Mouse (Mus musculus): ENCODE measurements around the gene Svopl.
A peak's percentile ranks its signal among the peaks of the same experiment; 100 is the strongest.

Gene Svopl

GRCm38 (mm10) chr6:38028205-38028604 is 18.6 kb downstream of the Svopl start:
- DNase-seq: no peak

GRCm38 (mm10) chr6:38027771-38028170 is 19.0 kb downstream of the Svopl start:
- no peak for DNase-seq

- no peak for DNase-seq
Measured at GRCm38 (mm10) chr6:38023284-38023683, 23.5 kb downstream of the Svopl start.

- DNase-seq: no peak
Measured at GRCm38 (mm10) chr6:38021406-38021805, 25.4 kb downstream of the Svopl start.

DNA sequence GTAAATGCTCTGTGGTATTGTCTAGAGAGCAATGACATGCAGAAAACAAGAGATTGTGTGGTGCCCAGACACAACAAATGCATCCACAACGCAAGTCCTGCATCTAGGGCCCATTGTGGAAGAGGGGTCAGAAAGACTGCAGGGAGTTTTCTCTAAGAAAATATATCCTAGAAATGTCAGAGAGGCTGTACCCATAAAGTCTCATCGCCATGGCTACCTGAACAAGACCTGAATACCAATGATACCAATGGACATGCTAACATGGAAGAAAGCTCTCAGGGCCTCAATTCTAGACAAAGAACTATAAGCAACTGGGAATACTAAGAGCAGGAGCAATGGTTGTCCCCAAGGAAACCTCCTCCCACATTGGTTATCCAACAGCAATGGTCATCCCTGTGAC is 34.0 kb downstream of the Svopl start:
- no peak for DNase-seq

DNA sequence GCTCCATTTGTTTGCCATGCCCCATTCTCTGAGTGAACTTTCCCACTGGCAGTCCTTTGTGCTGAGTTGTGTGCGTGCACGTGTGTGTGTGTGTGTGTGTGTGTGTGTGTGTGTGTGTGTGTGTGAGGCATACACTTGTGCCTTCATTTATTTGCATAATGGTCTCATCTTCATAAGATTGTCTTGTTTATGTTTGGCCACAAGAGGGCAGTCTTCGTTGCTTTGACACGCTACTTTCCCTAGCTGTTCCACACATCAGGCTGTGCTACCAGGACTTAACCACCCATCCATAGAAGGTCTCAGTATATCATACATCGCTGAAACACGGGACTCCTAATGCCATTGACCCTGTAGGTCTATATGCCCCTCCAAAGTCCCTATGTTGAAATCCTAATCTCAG is 39.3 kb downstream of the Svopl start:
- peak; percentile 22 to 35 for DNase-seq

GRCm38 (mm10) chr6:37967386-37967785 is 79.4 kb downstream of the Svopl start:
- no peak for DNase-seq

- DNase-seq: no peak
Measured at GRCm38 (mm10) chr6:37951306-37951705, 95.5 kb downstream of the Svopl start.

- DNase-seq: no peak
Measured at GRCm38 (mm10) chr6:37936498-37936897, 110.3 kb downstream of the Svopl start.

Measured in kidney, adult 8-10 months (tissue).